Mouse (Mus musculus): ENCODE results near the gene Rpl29.

Gene Rpl29

GRCm38 (mm10) chr9:106417841-106418625 lies 11.2 kb upstream of the Rpl29 start:
- DNase-seq (ENCODE audit: low read depth, low spot score), result peak; percentile 76

- DNase-seq (ENCODE audit: low read depth, low spot score), result no peak
Measured at GRCm38 (mm10) chr9:106420608-106421007, 8.6 kb upstream of the Rpl29 start.

- no peak for DNase-seq (ENCODE audit: low read depth, low spot score)
Measured at GRCm38 (mm10) chr9:106421033-106421864, 8.0 kb upstream of the Rpl29 start.

GRCm38 (mm10) chr9:106421865-106422160 lies 7.4 kb upstream of the Rpl29 start:
- DNase-seq (ENCODE audit: low read depth, low spot score), result peak; percentile 74

DNA sequence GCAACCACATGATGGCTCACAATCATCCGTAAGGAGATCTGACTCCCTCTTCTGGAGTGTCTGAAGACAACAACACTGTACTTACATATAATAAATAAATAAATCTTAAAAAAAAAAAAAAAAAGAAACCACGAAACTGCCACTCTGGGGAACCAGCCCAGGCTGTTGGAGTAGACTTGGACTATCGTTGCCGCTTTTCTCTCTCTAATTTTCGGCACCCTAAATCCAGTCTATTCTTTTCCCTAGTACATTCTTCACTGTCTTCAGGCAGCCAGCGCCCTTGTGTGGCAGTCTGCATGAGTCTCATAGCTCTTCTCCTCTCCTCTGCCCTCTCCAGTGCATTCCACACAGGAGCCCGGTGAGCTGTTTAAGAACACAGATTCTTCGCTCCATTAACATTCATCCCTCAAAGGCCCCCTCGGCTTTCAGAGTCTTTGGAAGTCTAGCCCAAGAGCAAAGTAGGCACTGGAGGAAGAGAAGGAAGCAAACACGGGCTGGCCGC lies 484 bp upstream of the Rpl29 start:
- DNase-seq (ENCODE audit: low read depth, low spot score), result no peak

- no peak for DNase-seq (ENCODE audit: low read depth, low spot score)
Measured at GRCm38 (mm10) chr9:106430015-106430264, 686 bp downstream of the Rpl29 start.

DNA sequence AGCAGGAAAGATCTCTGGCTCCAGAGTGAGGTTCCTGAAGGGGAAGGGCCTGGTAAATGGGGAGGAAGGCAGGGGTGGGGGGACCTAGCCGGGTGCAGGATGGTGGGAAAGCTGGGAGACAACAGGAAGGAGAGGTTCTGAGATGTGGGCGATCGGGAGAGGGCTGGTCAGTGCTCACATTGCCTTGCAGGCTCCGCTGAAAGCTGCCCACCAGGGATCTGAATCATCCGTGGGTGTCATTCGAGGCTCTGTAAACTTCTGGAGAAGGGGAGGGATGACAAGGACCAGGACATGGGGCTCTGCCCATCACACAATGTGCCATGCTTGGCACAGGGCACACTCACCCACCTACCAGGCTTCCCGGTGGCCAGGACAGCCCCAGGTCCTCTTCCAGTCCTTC lies 4.1 kb downstream of the Rpl29 start:
- DNase-seq (ENCODE audit: low read depth, low spot score), result no peak

GRCm38 (mm10) chr9:106436566-106436965 lies 7.3 kb downstream of the Rpl29 start:
- no peak for DNase-seq (ENCODE audit: low read depth, low spot score)

- no peak for DNase-seq (ENCODE audit: low read depth, low spot score)
Measured at GRCm38 (mm10) chr9:106442680-106443079, 13.4 kb downstream of the Rpl29 start.

- no peak for DNase-seq (ENCODE audit: low read depth, low spot score)
Measured at GRCm38 (mm10) chr9:106444836-106445235, 15.6 kb downstream of the Rpl29 start.

GRCm38 (mm10) chr9:106447348-106447747 lies 18.1 kb downstream of the Rpl29 start, which contains the start of the genes Abhd14b and Abhd14a:
Gene Abhd14b, plus strand, starts transcription at chr9:106447459.
Gene Abhd14a, minus strand, starts transcription at chr9:106447678.
- no peak for DNase-seq (ENCODE audit: low read depth, low spot score)

- no peak for DNase-seq (ENCODE audit: low read depth, low spot score)
Measured at GRCm38 (mm10) chr9:106447951-106448350, 18.7 kb downstream of the Rpl29 start.

DNA sequence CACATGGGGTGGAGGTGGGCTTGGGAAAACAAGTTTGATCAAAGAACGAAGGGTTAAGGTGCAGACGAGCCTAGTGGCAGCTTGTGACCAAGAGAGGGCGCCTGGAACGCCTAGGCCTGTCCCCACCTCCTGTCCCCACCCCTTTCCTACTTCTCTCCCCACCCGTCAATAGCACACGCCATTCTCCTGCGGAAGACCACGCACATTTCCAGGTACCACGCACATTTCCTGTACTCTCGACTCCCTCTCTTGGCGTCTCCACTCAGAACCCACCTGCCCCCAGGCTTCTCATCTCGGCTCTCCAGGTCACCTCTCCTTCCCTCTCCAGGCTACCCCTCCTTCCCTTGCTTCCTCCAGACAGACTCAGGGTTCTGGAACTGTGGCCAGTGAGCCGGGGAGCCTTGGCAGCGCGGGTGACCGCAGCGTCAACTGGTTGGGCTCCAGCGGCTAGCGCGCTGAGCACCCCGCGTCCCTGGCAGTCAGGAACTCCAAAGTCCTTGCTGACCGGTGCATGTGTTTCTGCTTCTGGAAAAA lies 19.3 kb downstream of the Rpl29 start:
- DNase-seq (ENCODE audit: low read depth, low spot score), result no peak

DNA sequence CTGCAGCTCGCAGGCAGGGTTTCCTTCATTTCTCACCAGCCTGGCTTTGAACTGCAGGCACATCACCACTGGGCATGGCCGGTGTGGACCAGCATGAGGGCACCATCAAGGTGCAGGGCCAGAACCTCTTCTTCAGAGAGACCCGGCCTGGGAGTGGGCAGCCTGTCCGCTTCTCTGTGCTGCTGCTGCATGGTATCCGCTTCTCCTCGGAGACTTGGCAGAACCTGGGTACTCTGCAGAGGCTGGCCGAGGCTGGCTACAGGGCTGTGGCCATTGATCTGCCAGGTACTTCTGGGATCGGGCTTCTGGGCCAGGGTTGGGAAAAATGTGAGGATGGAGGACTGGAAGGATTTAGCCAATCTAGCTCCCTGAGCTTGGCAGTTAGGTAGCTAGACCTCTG lies 20.7 kb downstream of the Rpl29 start:
- DNase-seq (ENCODE audit: low read depth, low spot score), result no peak

DNA sequence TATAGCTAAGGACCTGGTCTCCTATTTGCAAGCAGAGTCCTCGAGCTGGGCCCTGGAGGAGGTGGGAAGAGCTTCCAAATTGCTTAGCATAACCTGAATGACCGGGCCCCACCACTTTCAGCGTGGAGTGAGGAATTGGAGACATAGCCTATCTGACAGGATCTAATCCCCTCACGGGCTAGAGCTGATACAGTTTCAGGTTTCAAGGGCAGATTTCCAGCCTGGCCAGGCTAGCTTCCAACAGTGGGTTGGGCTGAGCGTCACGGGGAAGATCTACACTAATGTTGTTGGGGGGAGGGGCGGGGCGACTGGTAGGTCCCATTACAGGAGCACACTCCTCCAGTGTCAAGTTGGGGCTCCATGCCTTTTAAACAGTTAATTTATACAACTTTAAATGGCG lies 21.4 kb downstream of the Rpl29 start:
- no peak for DNase-seq (ENCODE audit: low read depth, low spot score)

- no peak for DNase-seq (ENCODE audit: low read depth, low spot score)
Measured at GRCm38 (mm10) chr9:106451298-106451697, 22.0 kb downstream of the Rpl29 start.

DNA sequence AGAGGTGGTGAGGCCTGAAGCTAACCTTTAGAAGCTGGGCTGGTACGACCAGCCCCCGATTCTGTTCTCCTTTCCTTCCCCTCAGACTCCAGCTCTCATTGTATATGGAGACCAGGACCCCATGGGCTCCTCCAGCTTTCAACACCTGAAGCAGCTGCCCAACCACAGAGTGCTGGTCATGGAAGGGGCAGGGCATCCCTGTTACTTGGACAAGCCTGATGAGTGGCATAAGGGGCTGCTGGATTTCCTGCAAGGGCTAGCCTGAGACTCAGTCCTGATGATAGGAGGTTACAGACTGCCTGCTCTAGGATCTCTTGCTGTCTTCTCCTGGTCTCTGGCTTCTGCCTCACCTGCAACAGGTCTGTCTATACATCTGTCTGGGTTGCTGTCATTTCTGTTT lies 22.6 kb downstream of the Rpl29 start:
- no peak for DNase-seq (ENCODE audit: low read depth, low spot score)

DNA sequence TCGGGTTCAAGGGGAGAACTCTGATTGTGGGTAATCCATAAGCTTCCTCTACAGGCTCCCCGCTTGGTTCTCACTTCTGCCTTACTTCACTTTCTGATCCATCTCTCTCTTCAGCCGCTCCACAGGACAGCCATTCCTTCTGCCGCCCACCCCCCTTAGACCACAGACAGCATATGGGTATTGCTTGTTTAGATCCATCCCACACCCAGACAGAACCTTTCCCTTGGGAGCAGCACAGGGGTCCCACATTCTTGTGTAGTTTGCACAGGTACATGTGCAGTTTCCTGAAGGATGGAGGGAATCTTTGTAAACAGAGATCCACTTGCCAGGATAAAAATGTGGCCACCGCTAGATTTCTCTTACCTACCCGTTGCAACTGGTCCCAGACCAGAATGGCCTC lies 23.1 kb downstream of the Rpl29 start:
- DNase-seq (ENCODE audit: low read depth, low spot score), result no peak

GRCm38 (mm10) chr9:106452821-106453220 lies 23.6 kb downstream of the Rpl29 start:
- DNase-seq (ENCODE audit: low read depth, low spot score), result no peak

- no peak for DNase-seq (ENCODE audit: low read depth, low spot score)
Measured at GRCm38 (mm10) chr9:106453271-106454070, 24.2 kb downstream of the Rpl29 start, which contains the start of gene Pcbp4. Gene Pcbp4, plus strand, starts transcription at chr9:106453291.

DNA sequence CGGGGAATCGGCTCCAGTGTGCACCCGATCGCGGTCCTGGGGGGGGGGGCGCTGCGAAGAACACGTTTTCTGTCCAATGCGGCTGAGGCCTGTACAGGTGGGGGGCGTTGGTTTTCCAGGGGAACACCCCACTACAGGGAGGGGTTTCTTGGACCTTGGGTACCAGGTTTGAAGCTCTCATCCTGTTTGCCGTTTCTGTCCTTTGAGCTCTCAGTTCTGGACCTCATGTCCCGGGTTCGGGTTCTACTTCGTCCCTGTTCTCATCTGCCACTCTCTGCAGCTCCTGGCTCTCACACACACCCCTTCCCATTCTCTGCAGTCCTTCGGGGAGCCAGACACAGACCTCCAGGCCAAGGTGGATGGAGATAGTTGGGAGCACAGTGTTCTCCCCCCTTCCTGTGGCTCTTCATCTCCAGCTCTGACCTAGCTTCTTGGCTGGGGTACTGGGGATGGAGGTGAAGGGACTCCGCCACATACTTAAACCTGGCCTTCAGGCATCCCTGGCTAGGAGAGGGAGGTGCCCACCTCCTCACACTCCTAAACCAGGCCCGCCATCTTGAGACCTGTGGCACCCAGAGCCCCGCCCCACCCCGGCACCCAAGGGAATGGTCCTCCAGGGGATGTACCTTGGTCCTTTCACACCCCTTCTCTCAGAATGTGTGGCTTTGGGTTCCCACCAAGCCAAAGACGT lies 25.0 kb downstream of the Rpl29 start:
- no peak for DNase-seq (ENCODE audit: low read depth, low spot score)

All from brain, embryonic 18.5 days (tissue).